Mouse (Mus musculus) left cerebral cortex, postnatal 10 days (tissue): ENCODE measurements around the gene Slc37a4. TPM values are rescaled to one million over a fixed set of nuclear protein-coding genes. Genes with fewer than 3 reads are reported as not detected.
"Not testable (repeated sequence)": the region's sequence is repeated elsewhere in the genome, so short reads cannot be mapped to it uniquely, and the experiment has no call there.

ENCODE experiments used
- DNase-seq, 2 experiments: peaks; one replicate each; pipeline ENCODE4 v3.0.0; 2021 to 2022; ENCODE audit warnings: low spot score in 2 of 2, mixed read lengths in 1 of 2; ENCODE audit errors: extremely low spot score in 1 of 2
- intact Hi-C: fragments of 180-260 bp; cut with DNase I; formaldehyde crosslinking; loops from one replicate; pipeline ENCODE4 v1.15.1; 2025
- microRNA-seq: library from miRNA; unstranded; fragments of <30 nt; microRNA quantifications from one replicate; pipeline ENCODE4 v1.2.0, GENCODE M21; 2022
- total RNA-seq, 2 experiments: library from RNA; stranded (reverse); gene quantifications; 2 replicates each; pipeline ENCODE4 v1.2.3; 2021

Slc37a4 gene
- total RNA-seq, 2 experiments from 2014 or later: 36.9 to 40.1 TPM

DNA sequence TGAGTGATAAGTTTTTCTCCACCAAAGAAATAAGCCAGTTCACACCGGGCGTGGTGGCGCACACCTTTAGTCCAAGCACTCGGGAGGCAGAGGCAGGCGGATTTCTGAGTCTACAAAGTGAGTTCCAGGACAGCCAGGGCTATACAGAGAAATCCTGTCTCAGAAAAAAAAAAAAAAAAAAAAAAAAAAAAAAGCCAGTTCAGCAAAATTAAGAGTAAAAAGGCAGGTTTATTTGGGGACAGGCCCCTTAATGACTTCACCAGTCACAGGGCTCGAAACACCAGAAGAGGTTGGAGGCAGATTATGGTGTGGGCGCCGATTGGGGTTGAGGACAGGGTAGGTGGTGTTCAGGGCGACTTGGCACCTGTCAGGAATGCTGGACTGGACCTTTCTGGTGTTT, 23.1 kb downstream of the Slc37a4 start:
- intact Hi-C loops, DNase-seq: not testable (repeated sequence)

DNA sequence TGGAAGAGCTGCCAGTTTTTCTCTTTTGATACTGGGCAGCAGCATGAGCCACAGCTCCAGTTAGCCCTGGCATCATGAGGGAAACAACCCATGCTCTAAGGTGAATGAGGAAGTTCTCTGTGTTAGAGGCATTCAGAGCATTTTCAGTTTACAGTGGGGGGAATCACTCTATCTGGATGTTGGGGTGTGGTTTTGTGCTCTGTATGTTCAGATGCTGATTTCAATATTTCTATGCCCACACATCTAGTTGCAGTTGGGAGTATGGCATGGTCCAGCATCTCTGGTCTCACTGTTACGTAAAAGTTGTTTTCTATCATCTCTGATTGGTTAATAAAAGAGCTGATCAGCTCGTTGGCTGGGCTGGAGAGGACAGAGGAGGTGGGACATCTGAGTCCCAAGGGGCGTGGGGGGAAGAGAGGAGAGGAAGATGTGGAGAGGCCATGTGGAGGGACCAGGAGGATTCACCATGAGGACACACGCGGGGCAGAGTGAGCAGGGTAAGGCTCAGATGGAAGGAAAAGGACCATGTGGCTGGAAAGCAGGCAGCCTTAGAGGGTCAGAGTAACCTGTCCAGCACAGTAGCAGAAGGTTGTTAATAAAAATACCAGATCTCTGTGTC, 23.7 kb downstream of the Slc37a4 start:
- DNase-seq: no peak
- intact Hi-C loops: no loop called here

DNA sequence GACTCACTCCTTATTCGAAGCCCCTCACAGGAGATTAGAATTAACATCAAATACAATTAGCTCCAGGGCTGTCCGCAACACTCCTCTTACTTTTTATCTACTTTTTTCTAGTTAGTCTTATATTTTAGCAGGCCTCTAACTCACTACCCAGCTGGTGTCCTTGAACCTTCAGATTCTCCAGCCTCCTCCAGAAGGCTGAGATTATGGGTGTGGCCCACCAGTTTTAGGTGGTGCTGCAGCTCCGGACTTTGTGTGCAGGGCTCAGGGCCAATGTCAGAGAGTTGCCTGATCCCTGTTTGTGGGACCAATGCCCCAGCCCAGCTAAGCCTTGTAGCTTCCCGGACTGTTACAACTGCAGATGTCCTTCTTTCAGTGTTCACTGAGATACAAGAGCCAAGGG, 26.9 kb downstream of the Slc37a4 start:
- intact Hi-C loops: no loop called here
- no peak for DNase-seq

DNA sequence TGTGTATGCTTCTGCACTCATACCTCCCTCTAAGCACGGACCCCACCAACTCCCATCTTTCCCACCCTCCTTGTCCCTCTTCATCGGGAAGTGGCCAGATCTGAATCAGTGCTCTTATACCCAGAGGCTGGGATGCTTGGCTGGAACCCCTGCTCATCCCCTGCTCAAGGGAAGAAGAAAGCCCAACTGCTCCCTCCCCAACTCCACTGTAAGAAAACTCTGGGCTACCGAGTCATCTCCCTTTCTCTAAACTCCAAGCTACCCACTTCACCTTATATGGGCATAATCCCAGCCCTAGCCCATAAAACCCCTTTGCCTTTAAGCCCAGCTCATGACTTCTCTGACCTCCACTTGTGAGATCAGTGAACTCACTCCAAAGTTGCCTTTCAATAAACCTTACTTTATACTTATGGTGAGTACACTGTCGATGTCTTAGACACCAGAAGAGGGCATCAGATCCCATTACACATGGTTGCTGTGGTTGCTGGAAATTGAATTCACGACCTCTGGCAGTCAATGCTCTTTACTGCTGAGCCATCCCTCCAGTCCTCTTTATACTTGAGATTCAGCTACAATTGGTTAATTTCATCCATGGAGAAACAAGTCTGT, 36.0 kb downstream of the Slc37a4 start:
- no peak for DNase-seq
- intact Hi-C loops: no loop called here

DNA sequence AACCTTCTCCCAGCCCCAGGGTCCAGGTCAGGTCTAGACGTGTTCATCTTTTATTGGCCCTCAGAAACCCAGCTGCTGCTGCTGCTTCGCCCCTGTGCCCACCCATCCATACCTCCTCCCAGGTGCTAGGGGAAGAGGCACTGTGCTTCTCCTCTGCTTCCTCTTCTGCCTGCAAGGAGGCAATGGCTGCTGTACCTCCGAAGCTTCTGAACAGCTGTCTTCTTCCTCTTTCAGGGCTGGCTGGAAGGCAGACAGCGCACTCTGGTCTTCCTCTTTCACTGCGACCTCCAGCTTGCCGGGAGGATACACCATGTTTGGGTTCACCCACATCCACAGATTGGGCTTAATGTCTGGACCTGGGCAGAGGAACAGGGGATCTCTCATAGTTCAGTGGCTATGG, 39.1 kb downstream of the Slc37a4 start:
- no peak for DNase-seq
- intact Hi-C loops: no loop called here

DNA sequence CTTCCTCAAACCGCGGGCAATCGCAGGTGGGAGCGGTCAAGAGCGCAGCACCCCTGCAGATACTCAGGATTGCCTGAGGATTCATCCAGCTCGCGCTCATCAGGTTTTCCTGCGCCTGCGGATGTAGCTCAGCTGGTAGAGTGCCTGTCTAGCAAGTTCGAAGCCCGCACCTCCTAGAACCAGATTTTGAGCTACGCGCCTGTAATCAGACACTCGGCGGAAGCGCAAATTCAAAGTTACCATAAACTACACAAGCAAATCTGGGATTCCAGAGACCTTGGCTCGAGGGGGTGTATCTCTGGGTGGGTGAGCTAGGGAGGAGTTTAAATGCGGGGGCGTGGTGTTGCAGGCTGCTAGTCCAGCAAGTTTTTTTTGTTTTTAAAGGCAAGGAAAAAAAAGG, 44.3 kb downstream of the Slc37a4 start, which contains the start of gene Foxr1:
Gene Foxr1, minus strand, starts transcription at position 176 of the 400 bp plus-strand sequence.
- no peak for DNase-seq
- intact Hi-C loops: no loop called here

DNA sequence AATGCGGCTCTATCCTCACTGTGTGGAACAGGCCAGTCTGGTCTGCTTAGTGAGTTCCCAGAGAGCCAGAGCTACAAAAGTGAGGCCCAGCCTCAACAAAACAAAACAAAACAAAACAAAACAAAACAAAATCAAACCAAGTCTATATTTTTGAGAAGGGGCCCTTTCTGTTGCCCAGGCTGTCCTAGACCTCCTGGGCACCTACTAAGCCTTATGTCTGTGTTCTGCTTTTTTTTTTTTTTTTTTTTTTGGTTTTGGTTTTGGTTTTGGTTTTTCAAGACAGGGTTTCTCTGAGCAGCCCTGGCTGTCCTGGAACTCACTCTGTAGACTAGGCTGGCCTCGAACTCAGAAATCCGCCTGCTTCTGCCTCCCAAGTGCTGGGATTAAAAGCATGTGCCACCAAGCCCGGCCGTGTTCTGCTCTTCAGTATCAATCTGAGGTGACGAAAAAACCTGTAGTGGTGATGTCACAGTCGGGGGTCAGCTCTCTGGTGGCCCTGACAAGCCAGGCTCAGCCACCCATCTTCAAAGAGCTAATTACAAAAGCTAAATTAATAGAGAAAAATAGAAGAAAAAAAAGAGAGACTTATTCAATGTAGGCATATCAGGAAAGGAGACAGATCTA, 47.9 kb downstream of the Slc37a4 start:
- DNase-seq, intact Hi-C loops: not testable (repeated sequence)

DNA sequence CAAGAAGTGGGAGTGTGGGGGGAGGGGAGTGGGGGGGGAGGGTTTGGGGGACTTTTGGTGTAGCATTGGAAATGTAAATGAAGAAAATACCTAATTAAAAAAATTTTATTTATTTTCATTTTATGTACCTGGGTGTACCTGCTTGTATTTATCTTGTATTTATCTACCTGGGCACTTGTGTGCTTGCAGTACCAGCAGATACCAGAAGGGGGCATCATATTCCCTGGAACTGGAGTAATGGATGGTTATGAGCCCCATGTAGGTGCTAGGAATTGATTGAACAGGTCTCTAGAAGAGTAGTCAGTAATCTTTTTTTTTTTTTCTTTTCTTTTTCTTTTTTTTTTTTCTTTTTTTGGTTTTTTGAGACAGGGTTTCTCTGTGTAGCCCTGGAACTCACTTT, 53.7 kb downstream of the Slc37a4 start:
- intact Hi-C loops: no loop called here
- no peak for DNase-seq

Small RNA genes within 50 kb of the gene (microRNA-seq; reads per million reads assigned to microRNA genes)
- gene Mir7085: 2.6 reads per million

Other genes starting within 250 kb of the Slc37a4 start
- gene Cbl, start 162.8 kb upstream of the Slc37a4 start, total RNA-seq: 10 to 100 TPM; 48.6 to 49.9 TPM
- 1 to 10 TPM in 1 of 2 experiments, under 1 TPM in 1; 0.69 to 1.9 TPM for gene Ccdc153, start 156.2 kb upstream of the Slc37a4 start, total RNA-seq
- under 1 TPM; 0.53 to 0.60 TPM for gene Pdzd3, start 145.4 kb upstream of the Slc37a4 start, total RNA-seq
- 10 to 100 TPM; 11.9 to 14.8 TPM for gene Nlrx1, start 128.3 kb upstream of the Slc37a4 start, total RNA-seq
- gene Abcg4, start 108.2 kb upstream of the Slc37a4 start, total RNA-seq: 10 to 100 TPM; 68.0 to 73.2 TPM
- gene Hinfp, start 91.2 kb upstream of the Slc37a4 start, total RNA-seq: 10 to 100 TPM; 27.1 to 28.3 TPM
- 100 to 1,000 TPM; 151 to 158 TPM for gene C2cd2l, start 76.6 kb upstream of the Slc37a4 start, total RNA-seq
- gene Dpagt1, start 70.8 kb upstream of the Slc37a4 start, total RNA-seq: 10 to 100 TPM; 15.5 to 17.9 TPM
- 10 to 100 TPM; 66.5 to 67.6 TPM for gene H2afx, start 62.2 kb upstream of the Slc37a4 start, total RNA-seq
- 10 to 100 TPM; 20.5 to 24.0 TPM for gene Hmbs, start 52.6 kb upstream of the Slc37a4 start, total RNA-seq
- gene Vps11, start 35.2 kb upstream of the Slc37a4 start, total RNA-seq: 10 to 100 TPM; 42.6 to 49.1 TPM
- 10 to 100 TPM; 87.1 to 89.3 TPM for gene Hyou1, start 17.4 kb upstream of the Slc37a4 start, total RNA-seq
- 100 to 1,000 TPM; 711 to 765 TPM for gene Rps25, start 10.3 kb downstream of the Slc37a4 start, total RNA-seq
- gene Trappc4, start 10.7 kb downstream of the Slc37a4 start, total RNA-seq: 10 to 100 TPM; 75.3 to 87.2 TPM
- gene Ccdc84, start 21.7 kb downstream of the Slc37a4 start, total RNA-seq: 10 to 100 TPM; 16.1 to 19.9 TPM
- not detected for gene Foxr1, start 44.3 kb downstream of the Slc37a4 start, total RNA-seq
- not detected for gene Upk2, start 58.1 kb downstream of the Slc37a4 start, total RNA-seq
- 10 to 100 TPM; 85.4 to 98.1 TPM for gene Bcl9l, start 86.0 kb downstream of the Slc37a4 start, total RNA-seq
- not detected for gene Cxcr5, start 165.0 kb downstream of the Slc37a4 start, total RNA-seq
- gene Ddx6, start 208.0 kb downstream of the Slc37a4 start, total RNA-seq: 100 to 1,000 TPM; 114 to 115 TPM